Mouse (Mus musculus): ENCODE data around the gene Cacna1e. TPM values are rescaled to one million over a fixed set of nuclear protein-coding genes. Genes with fewer than 3 reads are reported as not detected.

The Cacna1e gene
- total and polyA plus RNA-seq, 3 experiments, result not detected

GRCm38 (mm10) chr1:154787418-154787817, 96.9 kb downstream of the Cacna1e start:
- H3K4me1 ChIP-seq (ENCODE audit: control insufficient read depth in 1 of 2, insufficient read depth in 2 of 2, low read length in 2 of 2), result no peaks in the 10 kb centered on the region
- H3K27ac ChIP-seq (ENCODE audit: control insufficient read depth, low read depth, low read length), result no peak overlapping the region
- no peaks in the 10 kb centered on the region for H3K27me3 ChIP-seq (ENCODE audit: control insufficient read depth in 1 of 2, insufficient read depth in 2 of 2, low read length in 2 of 2)
- no peak overlapping the region for H3K4me3 ChIP-seq (ENCODE audit: control insufficient read depth in 1 of 2, insufficient read depth in 1 of 2, low read depth in 2 of 2, low read length in 2 of 2)
- no peaks in the 10 kb centered on the region; a peak in 1 of 4 replicates for H3K36me3 ChIP-seq (ENCODE audit: control insufficient read depth in 1 of 2, insufficient read depth in 2 of 2, low read length in 2 of 2)
- TF ChIP-seq ELF1 (IDR thresholded peaks at IDR 0.05; ENCODE audit: low read depth, low read length), result no peak
- no peak for TF ChIP-seq BHLHE40 (IDR thresholded peaks at IDR 0.05; ENCODE audit: borderline replicate concordance, low read depth, low read length)
- TF ChIP-seq JUND (IDR thresholded peaks at IDR 0.05; ENCODE audit: low read depth, low read length), result no peak
- no peak for TF ChIP-seq TAL1 (IDR thresholded peaks at IDR 0.05; ENCODE audit: low read length)
- peak; percentile 31 for DNase-seq (ENCODE audit: low read depth, low spot score)
- H3K79me2 ChIP-seq (ENCODE audit: control insufficient read depth, insufficient read depth, low read length, poor library complexity), result no peaks in the 10 kb centered on the region
- H3K9me3 ChIP-seq (replicated peaks; ENCODE audit: insufficient read depth, low read length), result no peaks in the 10 kb centered on the region
- H3K9ac ChIP-seq (ENCODE audit: control insufficient read depth, low read depth, low read length, poor library complexity, severe bottlenecking), result no peak overlapping the region

- Histone ChIP-seq H3K4me3 (ENCODE audit: control insufficient read depth in 1 of 2, insufficient read depth in 1 of 2, low read depth in 2 of 2, low read length in 2 of 2) (0 out of 4 replicates have a peak overlapping the region, but pooled peaks of 1 of the 2 experiments have one; percentile 7), H3K27me3 (ENCODE audit: control insufficient read depth in 1 of 2, insufficient read depth in 2 of 2, low read length in 2 of 2) (no peaks in the 10 kb centered on the region), H3K27ac (ENCODE audit: control insufficient read depth, low read depth, low read length) (no peak overlapping the region), H3K79me2 (ENCODE audit: control insufficient read depth, insufficient read depth, low read length, poor library complexity) (no peaks in the 10 kb centered on the region), H3K9me3 (replicated peaks; ENCODE audit: insufficient read depth, low read length) (no peaks in the 10 kb centered on the region), H3K36me3 (ENCODE audit: control insufficient read depth in 1 of 2, insufficient read depth in 2 of 2, low read length in 2 of 2) (no peaks in the 10 kb centered on the region; a peak in 1 of 4 replicates), H3K9ac (ENCODE audit: control insufficient read depth, low read depth, low read length, poor library complexity, severe bottlenecking) (no peak overlapping the region), H3K4me1 (ENCODE audit: control insufficient read depth in 1 of 2, insufficient read depth in 2 of 2, low read length in 2 of 2) (no peaks in the 10 kb centered on the region)
- peak; percentile 83 for DNase-seq (ENCODE audit: low read depth, low spot score)
- no peak for TF ChIP-seq ZMIZ1 (IDR thresholded peaks at IDR 0.05; ENCODE audit: low read depth, low read length)
- TF ChIP-seq NRF1 (IDR thresholded peaks at IDR 0.05; ENCODE audit: insufficient read depth, low read depth, low read length, poor library complexity, severe bottlenecking), result no peak
- no peak for TF ChIP-seq TCF12 (IDR thresholded peaks at IDR 0.05; ENCODE audit: low read depth, low read length)
- TF ChIP-seq POLR2A (IDR thresholded peaks at IDR 0.05; ENCODE audit: control insufficient read depth in 1 of 2, insufficient read depth in 1 of 2, low read depth in 1 of 2, low read length in 2 of 2, poor library complexity in 1 of 2), result no peak
- no peak for TF ChIP-seq MYB (IDR thresholded peaks at IDR 0.05; ENCODE audit: low read depth, low read length)
- TF ChIP-seq CTCF (IDR thresholded peaks at IDR 0.05 in 2 of 3, conservative IDR thresholded peaks at IDR 0.05 in 1 of 3; ENCODE audit: control insufficient read depth in 1 of 3, insufficient read depth in 1 of 3, low read depth in 2 of 3, low read length in 3 of 3, poor library complexity in 1 of 3, severe bottlenecking in 1 of 3), result peak; percentile 75 to 91 (median 80)
- TF ChIP-seq KAT2A (conservative IDR thresholded peaks at IDR 0.05; ENCODE audit: low read depth, low read length), result no peak
- no peak for TF ChIP-seq ETS1 (IDR thresholded peaks at IDR 0.05; ENCODE audit: low read depth, low read length)
- no peak for TF ChIP-seq RCOR1 (IDR thresholded peaks at IDR 0.05; ENCODE audit: low read depth, low read length)
- TF ChIP-seq ZC3H11A (IDR thresholded peaks at IDR 0.05; ENCODE audit: low read depth, low read length), result peak; percentile 53; the same call in 1 of the 2 replicates
- no peak for TF ChIP-seq UBTF (IDR thresholded peaks at IDR 0.05; ENCODE audit: borderline replicate concordance, insufficient read depth, low read depth, low read length)
- TF ChIP-seq USF2 (IDR thresholded peaks at IDR 0.05; ENCODE audit: borderline replicate concordance in 1 of 2, insufficient read depth in 1 of 2, low read depth in 1 of 2, low read length in 2 of 2), result no peak
- TF ChIP-seq HCFC1 (IDR thresholded peaks at IDR 0.05; ENCODE audit: low read depth, low read length), result no peak
- TF ChIP-seq TAL1 (IDR thresholded peaks at IDR 0.05; ENCODE audit: low read length), result no peak
- no peak for TF ChIP-seq POLR2AphosphoS5 (IDR thresholded peaks at IDR 0.05; ENCODE audit: borderline replicate concordance, low read depth, low read length)
- TF ChIP-seq BHLHE40 (IDR thresholded peaks at IDR 0.05; ENCODE audit: borderline replicate concordance, low read depth, low read length), result no peak
- no peak for TF ChIP-seq USF1 (IDR thresholded peaks at IDR 0.05; ENCODE audit: low read depth, low read length)
- no peak for TF ChIP-seq ELF1 (IDR thresholded peaks at IDR 0.05; ENCODE audit: low read depth, low read length)
- no peak for TF ChIP-seq GATA1 (IDR thresholded peaks at IDR 0.05; ENCODE audit: low read depth, low read length)
- no peak for TF ChIP-seq MAFK (IDR thresholded peaks at IDR 0.05; ENCODE audit: borderline replicate concordance, low read depth, low read length)
- TF ChIP-seq NELFE (IDR thresholded peaks at IDR 0.05; ENCODE audit: low read depth, low read length), result no peak
- TF ChIP-seq EP300 (IDR thresholded peaks at IDR 0.05; ENCODE audit: low read depth in 1 of 2, low read length in 2 of 2), result no peak
- no peak for TF ChIP-seq ZNF384 (IDR thresholded peaks at IDR 0.05; ENCODE audit: low read depth, low read length)
- no peak for TF ChIP-seq MAZ (IDR thresholded peaks at IDR 0.05; ENCODE audit: low read depth, low read length)
- no peak for TF ChIP-seq E2F4 (IDR thresholded peaks at IDR 0.05; ENCODE audit: borderline replicate concordance, low read depth, low read length)
- peak; percentile 78 for TF ChIP-seq RAD21 (IDR thresholded peaks at IDR 0.05; ENCODE audit: low read depth, low read length)
- TF ChIP-seq TBP (IDR thresholded peaks at IDR 0.05; ENCODE audit: low read depth, low read length), result 0 out of 2 replicates have a peak, but pooled peaks have one; percentile 34
- no peak for TF ChIP-seq GABPA (IDR thresholded peaks at IDR 0.05; ENCODE audit: low read depth, low read length)
- TF ChIP-seq MEF2A (IDR thresholded peaks at IDR 0.05; ENCODE audit: extremely low read depth, insufficient replicate concordance, low read depth, low read length, poor library complexity, severe bottlenecking), result no peak
These were observed 98.0 kb downstream of the Cacna1e start for GRCm38 (mm10) chr1:154786243-154786669.
